16 mouse cellular contexts compared by ENCODE assay signal in genomic region chr17:65896016-65896415, GRCm38 (mm10).
"Had no signal": no experiment of that assay in that cellular context is flagged by ENCODE, and none has a peak within 500 bp of the region (broad histone marks: within the 10 kb centered on the region; RNA-seq: fewer than 3 reads in every experiment).

No protein-coding gene starts in this region.

- H3K36me3 ChIP-seq: neural tube, embryonic 13.5 days; neural tube, embryonic 15.5 days; stomach, embryonic 15.5 days had no signal

- H3K9ac ChIP-seq: neural tube, embryonic 13.5 days; neural tube, embryonic 15.5 days; stomach, embryonic 15.5 days had no signal

- H3K27me3 ChIP-seq: neural tube, embryonic 13.5 days; neural tube, embryonic 15.5 days; stomach, embryonic 15.5 days had no signal

- DNase-seq: retina, postnatal 1 day; right cerebral cortex, adult 18-20 months; right cerebral cortex, postnatal 14 days; right cerebral cortex, postnatal 25 days; right cerebral cortex, postnatal 4 days; spleen, adult 18-20 months; thymus, adult 18-20 months; thymus, adult 2 months; thymus, postnatal 14 days; thymus, postnatal 25 days; thymus, postnatal 36 days; thymus, postnatal 4 days had no signal

- H3K27ac ChIP-seq: neural tube, embryonic 13.5 days; neural tube, embryonic 15.5 days; stomach, embryonic 15.5 days; stomach, postnatal 0 days had no signal

- H3K4me1 ChIP-seq: neural tube, embryonic 13.5 days; neural tube, embryonic 15.5 days; stomach, embryonic 15.5 days had no signal

- H3K4me3 ChIP-seq: neural tube, embryonic 13.5 days; neural tube, embryonic 15.5 days; stomach, embryonic 15.5 days had no signal

- H3K9me3 ChIP-seq: neural tube, embryonic 13.5 days; neural tube, embryonic 15.5 days; stomach, embryonic 15.5 days had no signal

- H3K4me2 ChIP-seq: neural tube, embryonic 13.5 days; neural tube, embryonic 15.5 days; stomach, embryonic 15.5 days had no signal
